Mouse (Mus musculus) testis, postnatal 10 days (tissue): ENCODE results near the gene 1810010H24Rik.
A peak's percentile ranks its signal among the peaks of the same experiment; 100 is the strongest.
"Not testable (repeated sequence)": the region's sequence is repeated elsewhere in the genome, so short reads cannot be mapped to it uniquely, and the experiment has no call there.

Experiments used
- DNase-seq: peaks from one replicate; pipeline ENCODE4 v3.0.0; 2021; ENCODE audit warnings: low spot score

1810010H24Rik gene

GRCm38 (mm10) chr11:107044321-107044720 is 18.8 kb downstream of the 1810010H24Rik start:
- peak; percentile 77 for DNase-seq

- DNase-seq = no peak
Measured at GRCm38 (mm10) chr11:107045546-107045945, 20.1 kb downstream of the 1810010H24Rik start.

- DNase-seq = no peak
Measured at GRCm38 (mm10) chr11:107046766-107047620, 21.5 kb downstream of the 1810010H24Rik start.

GRCm38 (mm10) chr11:107054870-107055269 is 29.4 kb downstream of the 1810010H24Rik start:
- no peak for DNase-seq

GRCm38 (mm10) chr11:107057391-107057790 is 31.9 kb downstream of the 1810010H24Rik start:
- no peak for DNase-seq

GRCm38 (mm10) chr11:107059634-107060033 is 34.2 kb downstream of the 1810010H24Rik start:
- DNase-seq = not testable (repeated sequence)

- DNase-seq = no peak
Measured at GRCm38 (mm10) chr11:107060941-107061340, 35.5 kb downstream of the 1810010H24Rik start.

- DNase-seq = no peak
Measured at GRCm38 (mm10) chr11:107063067-107063466, 37.6 kb downstream of the 1810010H24Rik start.

GRCm38 (mm10) chr11:107064590-107064989 is 39.1 kb downstream of the 1810010H24Rik start:
- no peak for DNase-seq

GRCm38 (mm10) chr11:107065216-107065785 is 39.8 kb downstream of the 1810010H24Rik start:
- no peak for DNase-seq
